Mouse (Mus musculus) bone marrow macrophage, adult 2 months (primary cell): ENCODE measurements at regions not wholly inside any gene's neighbourhood (a gene's known extent, or its start where the extent isn't known, plus 50 kb on each side); places are given as distances from the start of the nearest gene placed in this dataset.

Experiments
- H3K27ac ChIP-seq: 2 replicates; pipeline ENCODE4 v1.5.1; 2012; ENCODE audit warnings: low read depth, low read length; ENCODE audit not compliant: insufficient read depth
- H3K4me1 ChIP-seq: 2 replicates; pipeline ENCODE4 v1.6.1; 2012; ENCODE audit warnings: low read length; ENCODE audit not compliant: control insufficient read depth, insufficient read depth
- H3K4me3 ChIP-seq: 2 replicates; pipeline ENCODE4 v1.5.1; 2012; ENCODE audit warnings: mild to moderate bottlenecking, low read length, moderate library complexity; ENCODE audit not compliant: insufficient read depth
- CTCF ChIP-seq: IDR thresholded peaks from 2 replicates; pipeline ENCODE4 v1.5.1; 2012; ENCODE audit warnings: low read depth, mild to moderate bottlenecking, low read length, moderate library complexity
- POLR2A ChIP-seq: IDR thresholded peaks from 2 replicates; pipeline ENCODE4 v1.6.1; 2012; ENCODE audit warnings: mild to moderate bottlenecking, low read depth, low read length, borderline replicate concordance

GRCm38 (mm10) chr9:43944816-43945741, 98.1 kb upstream of the Thy1 start:
- Histone ChIP-seq H3K4me3 (no peak overlapping the region), H3K4me1 (peaks cover 18% of the 10 kb centered on the region), H3K27ac (no peak overlapping the region)
- TF ChIP-seq CTCF (no peak), POLR2A (no peak)

GRCm38 (mm10) chr9:43945997-43946649, 97.1 kb upstream of the Thy1 start:
- Histone ChIP-seq H3K4me1 (peaks cover 18% of the 10 kb centered on the region), H3K4me3 (no peak overlapping the region), H3K27ac (no peak overlapping the region)
- no peak for TF ChIP-seq POLR2A

DNA sequence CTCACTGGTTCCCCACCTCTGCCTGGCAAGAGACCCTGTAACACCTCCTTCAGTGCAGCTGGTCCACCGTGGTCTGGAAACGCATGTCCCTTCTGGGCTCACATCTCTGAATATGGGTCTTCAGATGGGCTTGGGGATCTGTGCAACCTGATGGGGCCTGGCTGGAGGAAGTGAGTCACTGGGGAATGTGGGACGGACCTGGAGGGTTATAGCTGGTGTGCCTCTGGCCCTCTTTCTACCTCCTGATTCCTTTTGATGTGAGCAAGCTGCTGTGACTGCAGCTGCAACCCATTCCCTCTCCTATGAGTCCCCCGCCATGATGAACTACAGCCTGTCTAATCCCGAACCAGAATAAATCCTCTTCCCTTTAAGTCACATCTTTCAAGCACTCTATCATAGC, 96.1 kb upstream of the Thy1 start:
- Histone ChIP-seq H3K4me3 (no peak overlapping the region), H3K4me1 (peaks cover 18% of the 10 kb centered on the region), H3K27ac (no peak overlapping the region)
- TF ChIP-seq CTCF (no peak), POLR2A (no peak)

- Histone ChIP-seq H3K4me3 (no peak overlapping the region), H3K27ac (no peak overlapping the region), H3K4me1 (peaks cover 18% of the 10 kb centered on the region)
- TF ChIP-seq POLR2A (no peak), CTCF (no peak)
Measured at GRCm38 (mm10) chr9:43947490-43948150, 95.6 kb upstream of the Thy1 start.

GRCm38 (mm10) chr9:43953128-43953527, 90.1 kb upstream of the Thy1 start:
- Histone ChIP-seq H3K27ac (no peak overlapping the region), H3K4me1 (no peaks in the 10 kb centered on the region), H3K4me3 (no peak overlapping the region)
- no peak for TF ChIP-seq POLR2A
- no peak for TF ChIP-seq CTCF

DNA sequence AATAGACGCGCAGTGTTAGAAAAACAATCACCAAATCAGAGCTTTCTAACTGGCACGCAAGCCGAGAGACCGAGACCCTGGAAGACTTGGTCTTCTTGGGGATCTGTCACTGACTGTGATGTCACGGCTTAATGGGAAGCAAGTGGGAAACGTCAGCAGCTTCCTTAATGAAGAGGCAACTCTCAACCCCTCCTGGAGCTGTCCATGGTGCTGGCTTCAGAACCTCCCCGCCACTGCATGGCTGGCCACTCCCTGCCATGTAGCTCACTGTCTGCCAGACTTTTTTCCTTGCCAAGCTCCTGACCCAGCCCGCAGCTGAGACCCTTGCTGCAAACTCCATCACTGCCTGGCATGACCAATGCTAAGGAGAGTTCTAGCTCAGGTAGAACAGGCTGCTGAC, 83.6 kb upstream of the Thy1 start:
- no peak for TF ChIP-seq POLR2A
- TF ChIP-seq CTCF = no peak
- Histone ChIP-seq H3K4me1 (no peaks in the 10 kb centered on the region), H3K4me3 (no peak overlapping the region), H3K27ac (no peak overlapping the region)

- Histone ChIP-seq H3K4me3 (no peak overlapping the region), H3K27ac (no peak overlapping the region), H3K4me1 (no peaks in the 10 kb centered on the region)
- TF ChIP-seq POLR2A (no peak), CTCF (no peak)
Measured at GRCm38 (mm10) chr9:43961431-43961830, 81.8 kb upstream of the Thy1 start.

DNA sequence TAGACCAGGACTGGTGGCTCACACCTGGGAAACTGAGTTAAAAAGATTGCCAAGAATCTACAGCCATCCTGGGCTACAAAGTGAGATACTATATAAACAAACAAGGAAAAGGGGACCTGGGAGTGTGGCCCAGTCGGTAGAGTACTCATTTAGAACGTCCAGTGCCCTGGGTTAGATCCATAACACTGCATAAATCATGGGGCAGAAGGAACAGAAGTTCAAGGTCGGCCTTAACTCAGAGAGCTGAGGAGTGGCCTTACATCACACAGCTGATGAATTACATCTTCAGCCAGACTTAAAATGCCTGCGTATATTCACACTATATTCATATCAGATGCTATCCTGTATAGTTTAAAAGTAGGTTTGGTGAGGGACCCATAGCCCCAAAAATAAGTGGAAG, 78.0 kb upstream of the Thy1 start:
- Histone ChIP-seq H3K4me1 (no peaks in the 10 kb centered on the region), H3K4me3 (no peak overlapping the region), H3K27ac (no peak overlapping the region)
- no peak for TF ChIP-seq POLR2A
- TF ChIP-seq CTCF = no peak

DNA sequence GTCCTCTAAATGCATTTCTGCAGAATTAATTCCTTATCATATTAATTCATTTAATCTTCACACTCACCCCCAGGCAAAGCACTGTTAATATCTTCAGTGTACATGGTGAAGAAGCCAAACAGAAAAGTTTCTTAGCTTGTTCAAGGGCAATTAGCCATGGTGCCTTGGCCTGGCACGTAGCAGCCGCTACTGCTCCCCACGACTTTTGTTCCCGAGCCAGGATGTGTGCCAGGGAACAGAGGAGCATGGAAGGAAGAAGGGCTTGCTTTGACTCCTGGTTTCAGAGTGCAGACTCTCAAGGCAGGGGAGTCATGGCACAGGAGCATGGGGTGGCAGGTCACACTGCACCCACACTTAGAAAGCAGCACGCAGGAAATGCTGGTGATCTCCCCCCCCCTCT, 77.4 kb upstream of the Thy1 start:
- Histone ChIP-seq H3K4me3 (no peak overlapping the region), H3K27ac (no peak overlapping the region), H3K4me1 (no peaks in the 10 kb centered on the region)
- TF ChIP-seq POLR2A (no peak), CTCF (no peak)

- Histone ChIP-seq H3K4me3 (no peak overlapping the region), H3K4me1 (no peaks in the 10 kb centered on the region), H3K27ac (no peak overlapping the region)
- TF ChIP-seq POLR2A = no peak
- no peak for TF ChIP-seq CTCF
Measured at GRCm38 (mm10) chr9:43970043-43970795, 73.0 kb upstream of the Thy1 start.
